Mouse (Mus musculus): ENCODE measurements around the gene Ugt1a9.

- TF ChIP-seq CTCF (IDR thresholded peaks at IDR 0.05; ENCODE audit: extremely low read depth, insufficient read depth, insufficient read length, insufficient replicate concordance) (no peak), POLR2A (IDR thresholded peaks at IDR 0.05; ENCODE audit: low read depth, low read length) (no peak)
Measured at GRCm38 (mm10) chr1:88254793-88255465, 184.3 kb downstream of the Ugt1a9 start.
